Comparison of ENCODE assay signal across 11 mouse cellular contexts in genomic region chr11:102752896-102753590, GRCm38 (mm10). TPM values are rescaled to one million over a fixed set of nuclear protein-coding genes. Genes with fewer than 3 reads are reported as not detected.
DNase-seq lines count a peak whose midpoint lies in the region; ATAC-seq and TF ChIP-seq lines count a peak whose summit lies in the region.
"Had no signal": no experiment of that assay in that cellular context is flagged by ENCODE, and none has a peak within 500 bp of the region (broad histone marks: within the 10 kb centered on the region; RNA-seq: fewer than 3 reads in every experiment).

No protein-coding gene starts in this region.

- H3K4me1 ChIP-seq in hindbrain, embryonic 10.5 days (replicated peaks): peaks cover 54% of the 10 kb centered on the region
- H3K4me1 ChIP-seq in hindbrain, postnatal 0 days (ENCODE audit: insufficient read depth, low read length): peaks cover 16% of the 10 kb centered on the region
- peaks cover 0 to 5% of the 10 kb centered on the region in 2 experiments; a peak in 2 of 4 replicates for H3K4me1 ChIP-seq in CH12.LX (ENCODE audit: control insufficient read depth in 1 of 2, insufficient read depth in 2 of 2)
- H3K4me1 ChIP-seq in embryonic facial prominence, embryonic 14.5 days (ENCODE audit: control insufficient read depth, insufficient read depth, low read length): peaks cover 15% of the 10 kb centered on the region

- H3K4me2 ChIP-seq in hindbrain, postnatal 0 days (ENCODE audit: low read depth, low read length): no peak overlapping the region
- no peak overlapping the region for H3K4me2 ChIP-seq in CH12.LX (ENCODE audit: insufficient read depth, low read depth, poor library complexity, severe bottlenecking)
- H3K4me2 ChIP-seq in embryonic facial prominence, embryonic 14.5 days (ENCODE audit: low read depth, low read length): no peak overlapping the region

- TF ChIP-seq EP300 in CH12.LX (IDR thresholded peaks at IDR 0.05; ENCODE audit: low read length): no peak

- peak overlapping the region; percentile 85 for H3K27ac ChIP-seq in hindbrain, embryonic 10.5 days
- H3K27ac ChIP-seq in hindbrain, postnatal 0 days: no peak overlapping the region
- H3K27ac ChIP-seq in CH12.LX (ENCODE audit: insufficient read depth, low read depth): no peak overlapping the region
- H3K27ac ChIP-seq in embryonic facial prominence, embryonic 14.5 days (replicated peaks; ENCODE audit: low read depth, low read length): no peak overlapping the region; the same call in 1 of the 2 replicates
- H3K27ac ChIP-seq: macrophage had no signal

- TF ChIP-seq RAD21 in CH12.LX (IDR thresholded peaks at IDR 0.05; ENCODE audit: low read depth, low read length): no peak

- peaks cover 17% of the 10 kb centered on the region for H3K27me3 ChIP-seq in hindbrain, embryonic 10.5 days (ENCODE audit: insufficient read depth, poor library complexity, severe bottlenecking)
- H3K27me3 ChIP-seq in hindbrain, postnatal 0 days (ENCODE audit: insufficient read depth, low read length): no peaks in the 10 kb centered on the region
- peaks cover 96% of the 10 kb centered on the region for H3K27me3 ChIP-seq in CH12.LX (replicated peaks)
- no peaks in the 10 kb centered on the region for H3K27me3 ChIP-seq in embryonic facial prominence, embryonic 14.5 days (replicated peaks; ENCODE audit: control insufficient read depth, insufficient read depth, low read length)

- no peak overlapping the region for H3K9ac ChIP-seq in hindbrain, postnatal 0 days (replicated peaks; ENCODE audit: low read length)
- H3K9ac ChIP-seq in CH12.LX (ENCODE audit: insufficient read depth, low read depth): no peak overlapping the region
- no peak overlapping the region for H3K9ac ChIP-seq in embryonic facial prominence, embryonic 14.5 days (ENCODE audit: low read depth, low read length)
- H3K9ac ChIP-seq: heart, embryonic 15.5 days had no signal

- no peak for ATAC-seq in hindbrain, postnatal 0 days
- ATAC-seq in embryonic facial prominence, embryonic 14.5 days (ENCODE audit: low read depth): peak; percentile 44; the same call in 1 of the 2 replicates
- 0 out of 2 replicates have a peak, but pooled peaks have one; percentile 49 for ATAC-seq in megakaryocyte, adult 5-6 weeks (ENCODE audit: poor library complexity, severe bottlenecking)
- ATAC-seq in monocyte, adult 5-6 weeks (replicated peaks; ENCODE audit: insufficient number of reproducible peaks, low FRiP score, low TSS enrichment, poor library complexity, severe bottlenecking): no peak; the same call in 1 of the 2 replicates

- in situ Hi-C loops in CH12.LX (cut with MboI; ENCODE audit: low pct_ligation_motif_present, low pct_unique_long_range_greater_than_20kb, low sequenced_read_pairs): no loop called here

- no peak for DNase-seq in hindbrain, embryonic 10.5 days (ENCODE audit: low spot score)
- no peak for DNase-seq in hindbrain, postnatal 0 days (ENCODE audit: low spot score)
- DNase-seq in CH12.LX (ENCODE audit: extremely low read depth): no peak
- DNase-seq in embryonic facial prominence, embryonic 14.5 days (ENCODE audit: low spot score): no peak
- DNase-seq in embryo, embryonic 11 days: no peak
- no peak for DNase-seq in layer of hippocampus, adult 8-10 months (ENCODE audit: low spot score in 2 of 2)
- DNase-seq: right cerebral cortex, postnatal 25 days had no signal

- H3K4me3 ChIP-seq in hindbrain, embryonic 10.5 days: 0 out of 2 replicates have a peak overlapping the region, but pooled peaks have one; percentile 11
- no peak overlapping the region for H3K4me3 ChIP-seq in hindbrain, postnatal 0 days (ENCODE audit: low read length)
- no peak overlapping the region for H3K4me3 ChIP-seq in CH12.LX (replicated peaks in 1 of 3; ENCODE audit: low read depth in 2 of 3, low read length in 2 of 3, poor library complexity in 1 of 3)
- H3K4me3 ChIP-seq in embryonic facial prominence, embryonic 14.5 days (ENCODE audit: low read depth, low read length): no peak overlapping the region

- H3K36me3 ChIP-seq in hindbrain, embryonic 10.5 days: no peaks in the 10 kb centered on the region
- no peaks in the 10 kb centered on the region for H3K36me3 ChIP-seq in hindbrain, postnatal 0 days (ENCODE audit: insufficient read depth, low read length)
- no peaks in the 10 kb centered on the region for H3K36me3 ChIP-seq in CH12.LX (replicated peaks in 1 of 2; ENCODE audit: control insufficient read depth in 1 of 2, insufficient read depth in 1 of 2, low read length in 1 of 2)
- no peaks in the 10 kb centered on the region for H3K36me3 ChIP-seq in embryonic facial prominence, embryonic 14.5 days (ENCODE audit: control insufficient read depth, insufficient read depth, low read length)
- H3K36me3 ChIP-seq: heart, embryonic 15.5 days had no signal

- WGBS in hindbrain, embryonic 10.5 days: 68% methylated on average over 13 of the region's 13 CpGs
- 57% methylated on average over 13 of the region's 13 CpGs for WGBS in hindbrain, postnatal 0 days
- WGBS in embryonic facial prominence, embryonic 14.5 days: 60% methylated on average over 13 of the region's 13 CpGs

- TF ChIP-seq CTCF in hindbrain, postnatal 0 days (IDR thresholded peaks at IDR 0.05; ENCODE audit: low read depth): no peak
- no peak for TF ChIP-seq CTCF in CH12.LX (conservative IDR thresholded peaks at IDR 0.05 in 1 of 2, IDR thresholded peaks at IDR 0.05 in 1 of 2; ENCODE audit: low read depth in 2 of 2, low read length in 2 of 2)

- dilution Hi-C loops in CH12.LX (cut with MboI; ENCODE audit: extremely low pct_ligation_motif_present, extremely low pct_unique_long_range_greater_than_20kb, low sequenced_read_pairs): no loop called here

- no peaks in the 10 kb centered on the region for H3K9me3 ChIP-seq in hindbrain, embryonic 10.5 days
- no peaks in the 10 kb centered on the region for H3K9me3 ChIP-seq in hindbrain, postnatal 0 days (ENCODE audit: low read length)
- H3K9me3 ChIP-seq in CH12.LX (replicated peaks; ENCODE audit: low read length): no peaks in the 10 kb centered on the region
- no peaks in the 10 kb centered on the region for H3K9me3 ChIP-seq in embryonic facial prominence, embryonic 14.5 days (ENCODE audit: control insufficient read depth, low read length)
- H3K9me3 ChIP-seq: heart, embryonic 15.5 days had no signal

- TF ChIP-seq POLR2A in CH12.LX (IDR thresholded peaks at IDR 0.05; ENCODE audit: low read depth, low read length): no peak

- H3K79me2 ChIP-seq in CH12.LX (replicated peaks; ENCODE audit: control insufficient read depth, extremely low read depth, insufficient read depth, poor library complexity, severe bottlenecking): no peaks in the 10 kb centered on the region

TF ChIP-seq in CH12.LX, 34 proteins besides CTCF, POLR2A, EP300 and RAD21:
- TF ChIP-seq IRF4 (IDR thresholded peaks at IDR 0.05; ENCODE audit: low read depth, low read length): peak; percentile 65
- TF ChIP-seq BHLHE40 (IDR thresholded peaks at IDR 0.05; ENCODE audit: low read depth, low read length): peak; percentile 43
- TF ChIP-seq ZMIZ1 (IDR thresholded peaks at IDR 0.05; ENCODE audit: low read depth, low read length): no peak

RNA-seq across cellular contexts. Expression of gene Adam11, which starts 8.2 kb away (rescaled TPM):
- 14.6 and 22.6 TPM in 2 replicates for polyA plus RNA-seq in hindbrain, embryonic 10.5 days (2016; fragmentation: Nextera tagmentation; extraction: Ambion mirVana)
- total RNA-seq in hindbrain, postnatal 0 days (2014; rRNA removed): 33.1 and 34.5 TPM in 2 replicates
- polyA plus RNA-seq in hindbrain, postnatal 0 days (2015; fragmentation: Nextera tagmentation; extraction: Ambion mirVana): 17.2 and 17.8 TPM in 2 replicates
- total RNA-seq in CH12.LX (2012; rRNA removed) (not detected in 2 replicates), CH12.LX (2014; rRNA removed) (not detected in 2 replicates)
- polyA plus RNA-seq in CH12.LX (2012; ENCODE audit: insufficient read length, low read depth): not detected in 2 replicates
- polyA plus RNA-seq in embryonic facial prominence, embryonic 14.5 days (2014; fragmentation: Nextera tagmentation; extraction: Ambion mirVana): 8.1 and 9.3 TPM in 2 replicates
- 0.54 and 0.62 TPM in 2 replicates for total RNA-seq in megakaryocyte, adult 5-6 weeks (2015)
- total RNA-seq in megakaryocyte, adult 5-6 weeks (2017): 0.81 TPM in 1 of 2 replicates, not detected in the other
- total RNA-seq in layer of hippocampus, adult 8-10 months (2022): 100 to 1,000 TPM; 168 to 220 (median 192) TPM
- total RNA-seq in monocyte, adult 5-6 weeks (2017): 2.1 TPM in 1 of 3 replicates, not detected in the others

RNA-seq across cellular contexts. Expression of gene Ccdc43, which starts 55.5 kb away (rescaled TPM):
- 40.7 and 53.2 TPM in 2 replicates for polyA plus RNA-seq in hindbrain, embryonic 10.5 days (2016; fragmentation: Nextera tagmentation; extraction: Ambion mirVana)
- total RNA-seq in hindbrain, postnatal 0 days (2014; rRNA removed): 16.6 and 22.5 TPM in 2 replicates
- 28.1 and 30.7 TPM in 2 replicates for polyA plus RNA-seq in hindbrain, postnatal 0 days (2015; fragmentation: Nextera tagmentation; extraction: Ambion mirVana)
- total RNA-seq in CH12.LX (2012; rRNA removed): 43.4 and 45.4 TPM in 2 replicates
- 56.4 and 59.8 TPM in 2 replicates for total RNA-seq in CH12.LX (2014; rRNA removed)
- 52.7 and 53.4 TPM in 2 replicates for polyA plus RNA-seq in CH12.LX (2012; ENCODE audit: insufficient read length, low read depth)
- polyA plus RNA-seq in embryonic facial prominence, embryonic 14.5 days (2014; fragmentation: Nextera tagmentation; extraction: Ambion mirVana): 41.1 and 47.9 TPM in 2 replicates
- total RNA-seq in megakaryocyte, adult 5-6 weeks (2015): 17.1 and 18.1 TPM in 2 replicates
- total RNA-seq in megakaryocyte, adult 5-6 weeks (2017): 27.2 and 30.2 TPM in 2 replicates
- total RNA-seq in layer of hippocampus, adult 8-10 months (2022): 10 to 100 TPM; 29.3 to 32.2 (median 30.1) TPM
- 26.8 to 44.5 TPM (median 32.6 TPM) in 3 replicates for total RNA-seq in monocyte, adult 5-6 weeks (2017)

Comparison
In these comparisons a context has a peak if more than half of its experiments do, and no peak if none do; other contexts are left out.
1. ATAC-seq: peak in embryonic facial prominence, embryonic 14.5 days (single experiment) and megakaryocyte, adult 5-6 weeks (single experiment); none in hindbrain, postnatal 0 days (single experiment) and monocyte, adult 5-6 weeks (single experiment).
2. RNA of gene Adam11, which starts 8.2 kb away (total RNA-seq): 168 to 220 TPM in layer of hippocampus, adult 8-10 months and 33.1 to 34.5 TPM in hindbrain, postnatal 0 days; 2.1 TPM in monocyte, adult 5-6 weeks, 0.54 to 0.81 TPM in megakaryocyte, adult 5-6 weeks and not detected in CH12.LX; every median in the first group is over 10 times any median in the second.